Mouse (Mus musculus) lung, embryonic 14.5 days (tissue): ENCODE measurements at regions not wholly inside any gene's neighbourhood (a gene's known extent, or its start where the extent isn't known, plus 50 kb on each side); places are given as distances from the start of the nearest gene placed in this dataset.

Source experiments
- ATAC-seq: fragments of 200-750 bp; cut with Nextera tagmentation; 2 replicates; pipeline ENCODE4 v1.8.0; 2017; ENCODE audit warnings: mild to moderate bottlenecking, moderate TSS enrichment, moderate library complexity; ENCODE audit not compliant: insufficient read depth
- DNase-seq: peaks from one replicate; pipeline ENCODE4 v3.0.0-alpha.2; 2015
- H3K27ac ChIP-seq: fragments of 300-500 bp; sonication (generic); 2 replicates; pipeline ENCODE4 v1.5.1; 2014; ENCODE audit warnings: low read depth, mild to moderate bottlenecking, moderate library complexity
- H3K27me3 ChIP-seq: fragments of 300-500 bp; sonication (generic); 2 replicates; pipeline ENCODE4 v1.6.1; 2014; ENCODE audit warnings: low read length, control low read depth; ENCODE audit not compliant: insufficient read depth
- H3K36me3 ChIP-seq: fragments of 300-500 bp; sonication (generic); 2 replicates; pipeline ENCODE4 v1.6.1; 2014; ENCODE audit warnings: control low read depth; ENCODE audit not compliant: insufficient read depth
- H3K4me1 ChIP-seq: fragments of 300-500 bp; sonication (generic); 2 replicates; pipeline ENCODE4 v1.6.1; 2014; ENCODE audit warnings: antibody characterized with exemption, control low read depth; ENCODE audit not compliant: insufficient read depth
- H3K4me2 ChIP-seq: fragments of 300-500 bp; sonication (generic); 2 replicates; pipeline ENCODE4 v1.6.1; 2014; ENCODE audit warnings: mild to moderate bottlenecking
- H3K4me3 ChIP-seq: fragments of 300-500 bp; sonication (generic); 2 replicates; pipeline ENCODE4 v1.5.1; 2014; ENCODE audit warnings: low read depth, low read length
- H3K9ac ChIP-seq: fragments of 300-500 bp; sonication (generic); 2 replicates; pipeline ENCODE4 v1.6.1; 2014
- H3K9me3 ChIP-seq: fragments of 300-500 bp; sonication (generic); 2 replicates; pipeline ENCODE4 v1.6.1; 2016; ENCODE audit warnings: low read depth, low read length, control low read depth
- CTCF ChIP-seq: IDR thresholded peaks from 2 replicates; pipeline ENCODE4 v1.5.1; 2016; ENCODE audit warnings: antibody characterized with exemption, low read depth
- WGBS: fragments of 180-500 bp; shearing (Covaris S2); extraction: QIAGEN DNeasy Blood & Tissue Kit; methylation state at CpG from one replicate; pipeline ENCODE4 v1.1.7; 2014; 5-methylcytosine and 5-hydroxymethylcytosine counted together

- H3K36me3 ChIP-seq, result no peaks in the 10 kb centered on the region
- 64% methylated on average over 1 of the region's 1 CpGs for WGBS
- no peak overlapping the region for H3K4me3 ChIP-seq
- no peak overlapping the region for H3K27ac ChIP-seq
- no peaks in the 10 kb centered on the region for H3K9me3 ChIP-seq
- H3K4me1 ChIP-seq, result no peaks in the 10 kb centered on the region
- no peak for ATAC-seq
- DNase-seq, result no peak
- TF ChIP-seq CTCF, result no peak
- no peak overlapping the region for H3K9ac ChIP-seq
- no peaks in the 10 kb centered on the region for H3K27me3 ChIP-seq
- H3K4me2 ChIP-seq, result no peak overlapping the region
Observed at GRCm38 (mm10) chr6:75281506-75282194, 1215.9 kb downstream of the Gm9008 start.

- H3K36me3 ChIP-seq, result no peaks in the 10 kb centered on the region
- H3K4me3 ChIP-seq, result no peak overlapping the region
- H3K27ac ChIP-seq, result no peak overlapping the region
- 76% methylated on average over 3 of the region's 3 CpGs for WGBS
- DNase-seq (no peak), ATAC-seq (no peak)
- no peaks in the 10 kb centered on the region for H3K9me3 ChIP-seq
- no peaks in the 10 kb centered on the region for H3K4me1 ChIP-seq
- H3K27me3 ChIP-seq, result no peaks in the 10 kb centered on the region
- H3K9ac ChIP-seq, result no peak overlapping the region
- no peak for TF ChIP-seq CTCF
- no peak overlapping the region for H3K4me2 ChIP-seq
Observed at GRCm38 (mm10) chr6:75254076-75254414, 1243.5 kb downstream of the Gm9008 start.

- H3K27me3 ChIP-seq, result no peaks in the 10 kb centered on the region
- no peak overlapping the region for H3K4me2 ChIP-seq
- TF ChIP-seq CTCF, result no peak
- H3K9me3 ChIP-seq, result no peaks in the 10 kb centered on the region
- H3K27ac ChIP-seq, result no peak overlapping the region
- DNase-seq, result peak; percentile 13
- H3K4me1 ChIP-seq, result no peaks in the 10 kb centered on the region
- 56% methylated on average over 4 of the region's 4 CpGs for WGBS
- H3K9ac ChIP-seq, result no peak overlapping the region
- H3K4me3 ChIP-seq, result no peak overlapping the region
- H3K36me3 ChIP-seq, result no peaks in the 10 kb centered on the region
- ATAC-seq, result no peak
Observed at GRCm38 (mm10) chr6:75253357-75254075, 1244.1 kb downstream of the Gm9008 start.

GRCm38 (mm10) chr6:75215515-75215914 is 1282.1 kb downstream of the Gm9008 start:
- no peaks in the 10 kb centered on the region for H3K9me3 ChIP-seq
- H3K9ac ChIP-seq, result no peak overlapping the region
- no peak for DNase-seq
- ATAC-seq, result no peak
- no peaks in the 10 kb centered on the region for H3K27me3 ChIP-seq
- TF ChIP-seq CTCF, result no peak
- H3K4me2 ChIP-seq, result no peak overlapping the region
- H3K27ac ChIP-seq, result no peak overlapping the region
- H3K4me1 ChIP-seq, result no peaks in the 10 kb centered on the region
- H3K36me3 ChIP-seq, result no peaks in the 10 kb centered on the region
- 71% methylated on average over 2 of the region's 2 CpGs for WGBS
- H3K4me3 ChIP-seq, result no peak overlapping the region

- H3K27ac ChIP-seq, result no peak overlapping the region
- 67% methylated on average over 3 of the region's 3 CpGs for WGBS
- DNase-seq (no peak), ATAC-seq (no peak)
- no peak overlapping the region for H3K4me2 ChIP-seq
- no peaks in the 10 kb centered on the region for H3K27me3 ChIP-seq
- H3K4me3 ChIP-seq, result no peak overlapping the region
- H3K9ac ChIP-seq, result no peak overlapping the region
- no peaks in the 10 kb centered on the region for H3K36me3 ChIP-seq
- no peaks in the 10 kb centered on the region for H3K9me3 ChIP-seq
- no peaks in the 10 kb centered on the region for H3K4me1 ChIP-seq
- no peak for TF ChIP-seq CTCF
Observed at GRCm38 (mm10) chr6:75212721-75213475, 1284.7 kb downstream of the Gm9008 start.
